Mouse (Mus musculus) adrenal gland, adult 10 weeks (tissue): ENCODE results near the gene Stk19. TPM values are rescaled to one million over a fixed set of nuclear protein-coding genes. Genes with fewer than 3 reads are reported as not detected.

ENCODE experiments used
- polyA plus RNA-seq: library from polyadenylated mRNA; stranded (reverse); fragments of 350-450 nt; fragmentation: Illumina TruSeq; extraction: RNeasy Lipid Tissue Mini Kit (QIAGEN cat#74804); gene quantifications from one replicate; pipeline ENCODE4 v1.2.3, GENCODE M21; 2014; ENCODE audit warnings: low read depth, low replicate concordance

Gene Stk19
- polyA plus RNA-seq, result 11.5 TPM

GRCm38 (mm10) chr17:34836856-34837221, at the start of gene Stk19, which contains the start of gene Dxo:
Stk19 (minus strand) TSS chr17:34836945.
Dxo (plus strand) TSS chr17:34837019.

DNA sequence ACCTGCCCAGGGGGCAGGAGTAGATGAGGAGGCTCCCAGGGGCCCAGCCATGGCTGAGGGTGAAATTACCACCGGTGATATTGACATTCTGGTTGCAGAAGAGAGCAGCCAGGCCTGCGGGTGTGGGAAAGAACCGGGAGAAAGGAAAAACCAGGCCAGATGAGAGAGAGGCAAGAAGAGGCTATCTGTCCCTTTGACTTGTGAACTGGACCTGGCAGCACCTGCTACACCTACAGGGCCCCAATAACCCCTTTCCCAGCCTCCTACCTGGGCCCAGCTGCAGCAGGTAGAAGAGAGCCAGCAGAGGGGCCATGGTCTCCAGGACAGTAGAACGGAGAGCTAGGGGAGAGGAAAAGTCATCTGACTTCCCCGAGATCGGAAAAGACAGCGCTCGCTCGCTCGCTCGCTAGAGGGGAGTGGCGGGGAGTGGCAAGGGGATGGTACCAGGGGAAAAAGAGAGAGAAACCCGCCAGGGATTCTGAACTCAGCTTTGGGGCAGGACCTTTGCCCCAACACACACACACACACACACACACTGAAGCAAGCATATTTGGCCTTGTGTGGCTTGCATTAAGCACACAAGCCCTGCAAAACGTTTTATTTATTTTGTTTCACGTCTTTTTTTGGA, 45.1 kb upstream of the Stk19 start, which contains the start of gene Gm20547:
Gene Gm20547, minus strand, starts transcription at position 360 of the 628 bp plus-strand sequence.

GRCm38 (mm10) chr17:34879336-34879879, 42.7 kb upstream of the Stk19 start, which contains the start of gene Zbtb12:
Zbtb12 (plus strand) TSS chr17:34879483.

GRCm38 (mm10) chr17:34862416-34863081, 25.8 kb upstream of the Stk19 start, which contains the start of gene Cfb:
Cfb (minus strand) TSS chr17:34862518.

GRCm38 (mm10) chr17:34849722-34850516, 13.2 kb upstream of the Stk19 start, which contains the start of the genes Skiv2l and Nelfe:
Skiv2l (minus strand) TSS chr17:34850210.
Nelfe (plus strand) TSS chr17:34850391.

DNA sequence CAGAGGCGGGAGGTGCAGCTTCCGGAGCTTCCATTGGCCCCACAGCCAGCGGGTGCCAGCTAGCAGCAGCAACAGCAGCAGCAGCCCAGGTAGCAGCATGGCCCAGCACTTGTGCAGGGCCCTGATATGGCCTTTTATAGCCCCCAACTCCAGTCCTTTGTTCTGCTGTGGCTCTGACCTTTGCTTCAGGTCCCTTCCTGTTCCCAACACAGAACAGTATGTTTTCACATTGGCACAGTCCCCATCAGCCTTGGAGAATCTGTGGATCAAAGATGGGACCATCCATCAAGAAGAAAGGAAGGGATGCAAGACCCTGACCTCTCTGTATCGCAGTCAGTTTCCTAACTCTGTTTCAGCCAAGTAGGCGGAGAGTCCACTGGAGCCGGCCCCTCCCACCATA, 32.4 kb downstream of the Stk19 start, which contains the start of gene Cyp21a1:
Gene Cyp21a1, minus strand, starts transcription at position 261 of the 400 bp plus-strand sequence.

Other genes with a start within 250 kb of the Stk19 start
- not detected for gene Gpsm3, start 247.1 kb downstream of the Stk19 start, polyA plus RNA-seq
- 14.3 TPM for gene Pbx2, start 245.7 kb downstream of the Stk19 start, polyA plus RNA-seq
- gene Ager, start 239.1 kb downstream of the Stk19 start, polyA plus RNA-seq, result not detected
- gene Rnf5, start 233.3 kb downstream of the Stk19 start, polyA plus RNA-seq, result 60.1 TPM
- gene Agpat1, start 232.7 kb downstream of the Stk19 start, polyA plus RNA-seq, result 3.4 TPM
- gene Egfl8, start 221.0 kb downstream of the Stk19 start, polyA plus RNA-seq, result not detected
- 5.6 TPM for gene Ppt2, start 208.4 kb downstream of the Stk19 start, polyA plus RNA-seq
- 3.4 TPM for gene Prrt1, start 207.4 kb downstream of the Stk19 start, polyA plus RNA-seq
- 4.7 TPM for gene Fkbpl, start 192.2 kb downstream of the Stk19 start, polyA plus RNA-seq
- gene Atf6b, start 189.8 kb downstream of the Stk19 start, polyA plus RNA-seq, result 2.6 TPM
- gene Tnxb, start 166.4 kb downstream of the Stk19 start, polyA plus RNA-seq, result 0.17 TPM
- 9.4 TPM for gene C4b, start 93.1 kb downstream of the Stk19 start, polyA plus RNA-seq
- 560 TPM for gene Cyp21a1, start 32.4 kb downstream of the Stk19 start, polyA plus RNA-seq
- gene Dxo, start 74 bp upstream of the Stk19 start, polyA plus RNA-seq, result 3.9 TPM
- gene Skiv2l, start 13.3 kb upstream of the Stk19 start, polyA plus RNA-seq, result 3.8 TPM
- 2.9 TPM for gene Nelfe, start 13.4 kb upstream of the Stk19 start, polyA plus RNA-seq
- 1.3 TPM for gene Cfb, start 25.6 kb upstream of the Stk19 start, polyA plus RNA-seq
- gene Zbtb12, start 42.5 kb upstream of the Stk19 start, polyA plus RNA-seq, result 2.7 TPM
- gene Gm20547, start 45.1 kb upstream of the Stk19 start, polyA plus RNA-seq, result 1.3 TPM
- 20.2 TPM for gene C2, start 61.3 kb upstream of the Stk19 start, polyA plus RNA-seq
- 10.5 TPM for gene Ehmt2, start 61.5 kb upstream of the Stk19 start, polyA plus RNA-seq
- gene Slc44a4, start 77.5 kb upstream of the Stk19 start, polyA plus RNA-seq, result not detected
- gene Neu1, start 94.3 kb upstream of the Stk19 start, polyA plus RNA-seq, result 3.5 TPM
- 46.5 TPM for gene Hspa1b, start 122.3 kb upstream of the Stk19 start, polyA plus RNA-seq
- not detected for gene Gm20481, start 133.0 kb upstream of the Stk19 start, polyA plus RNA-seq
- gene Hspa1a, start 135.2 kb upstream of the Stk19 start, polyA plus RNA-seq, result 23.9 TPM
- gene Hspa1l, start 135.8 kb upstream of the Stk19 start, polyA plus RNA-seq, result not detected
- 9.4 TPM for gene Lsm2, start 144.9 kb upstream of the Stk19 start, polyA plus RNA-seq
- 10.7 TPM for gene Vars, start 164.0 kb upstream of the Stk19 start, polyA plus RNA-seq
- gene Vwa7, start 179.6 kb upstream of the Stk19 start, polyA plus RNA-seq, result not detected
- not detected for gene Sapcd1, start 191.1 kb upstream of the Stk19 start, polyA plus RNA-seq
- gene Msh5, start 209.8 kb upstream of the Stk19 start, polyA plus RNA-seq, result not detected
- gene Clic1, start 213.0 kb upstream of the Stk19 start, polyA plus RNA-seq, result 23.6 TPM
- not detected for gene Ddah2, start 222.1 kb upstream of the Stk19 start, polyA plus RNA-seq
- gene Ly6g6c, start 228.4 kb upstream of the Stk19 start, polyA plus RNA-seq, result not detected
- gene Mpig6b, start 229.2 kb upstream of the Stk19 start, polyA plus RNA-seq, result not detected
- gene Ly6g6e, start 240.0 kb upstream of the Stk19 start, polyA plus RNA-seq, result not detected
- not detected for gene Ly6g6d, start 241.1 kb upstream of the Stk19 start, polyA plus RNA-seq
- gene Ly6g6f, start 248.7 kb upstream of the Stk19 start, polyA plus RNA-seq, result not detected